Mouse (Mus musculus) megakaryocyte progenitor cell, adult 5-6 weeks (primary cell): ENCODE data around the gene Ankrd66. TPM values are rescaled to one million over a fixed set of nuclear protein-coding genes. Genes with fewer than 3 reads are reported as not detected.

Experiments used
- total RNA-seq, 2 experiments: library from RNA; stranded (forward) in 1 of 2; stranded (reverse) in 1 of 2; fragments of 157-497, 149-512 nt in 1 of 2; fragments of 200-1000 nt in 1 of 2; gene quantifications; 2 replicates each; pipeline versions ENCODE4 v1.2.3 to v1.2.4; 2015 to 2017

Gene Ankrd66
- total RNA-seq, 2 experiments from 2014 or later: not detected

Other genes starting within 250 kb of the Ankrd66 start
- gene Adgrf5, start 183.2 kb downstream of the Ankrd66 start, total RNA-seq (2015): 0.05 TPM in 1 of 2 replicates, not detected in the other
- not detected in 2 replicates for gene Adgrf5, start 183.2 kb downstream of the Ankrd66 start, total RNA-seq (2017)
- not detected in 2 replicates for gene Mep1a, start 40.8 kb downstream of the Ankrd66 start, total RNA-seq (2015)
- gene Mep1a, start 40.8 kb downstream of the Ankrd66 start, total RNA-seq (2017): not detected in 2 replicates
- 1.3 and 2.0 TPM in 2 replicates for gene Pla2g7, start 24.5 kb upstream of the Ankrd66 start, total RNA-seq (2015)
- 0.88 and 3.2 TPM in 2 replicates for gene Pla2g7, start 24.5 kb upstream of the Ankrd66 start, total RNA-seq (2017)
- not detected in 2 replicates for gene Tdrd6, start 86.7 kb upstream of the Ankrd66 start, total RNA-seq (2015)
- gene Tdrd6, start 86.7 kb upstream of the Ankrd66 start, total RNA-seq (2017): not detected in 2 replicates
- gene Slc25a27, start 123.6 kb upstream of the Ankrd66 start, total RNA-seq (2015): 1.6 and 2.5 TPM in 2 replicates
- gene Slc25a27, start 123.6 kb upstream of the Ankrd66 start, total RNA-seq (2017): 0.29 and 4.1 TPM in 2 replicates
- gene Cyp39a1, start 123.8 kb upstream of the Ankrd66 start, total RNA-seq (2015): 2.1 and 2.6 TPM in 2 replicates
- gene Cyp39a1, start 123.8 kb upstream of the Ankrd66 start, total RNA-seq (2017): 3.7 and 4.1 TPM in 2 replicates